Mouse (Mus musculus) C2C12 (cell line): Measurements from ENCODE around the gene Map3k7. TPM values are rescaled to one million over a fixed set of nuclear protein-coding genes. Genes with fewer than 3 reads are reported as not detected.

ENCODE experiments used
- H3K27me3 ChIP-seq: one replicate; pipeline ENCODE4 v1.6.1; 2011; ENCODE audit not compliant: control insufficient read depth, insufficient read depth, insufficient read length
- H3K36me3 ChIP-seq: one replicate; pipeline ENCODE4 v1.6.1; 2011; ENCODE audit not compliant: control insufficient read depth, insufficient read depth
- H3K4me3 ChIP-seq: one replicate; pipeline ENCODE4 v1.5.1; 2011; ENCODE audit warnings: mild to moderate bottlenecking, control low read depth; ENCODE audit not compliant: poor library complexity, insufficient read depth, severe bottlenecking
- H3K79me2 ChIP-seq: one replicate; pipeline ENCODE4 v1.6.1; 2011; ENCODE audit not compliant: control insufficient read depth, insufficient read depth
- H3K79me3 ChIP-seq: one replicate; pipeline ENCODE4 v1.6.1; 2011; ENCODE audit warnings: low read depth, control low read depth
- H3ac ChIP-seq: one replicate; pipeline ENCODE3; 2011; ENCODE audit warnings: low read depth; ENCODE audit not compliant: control insufficient read depth, insufficient read length
- CEBPB ChIP-seq: IDR thresholded peaks from one replicate; pipeline ENCODE4 v1.6.1; 2011; ENCODE audit warnings: low read depth, mild to moderate bottlenecking, control low read depth, moderate library complexity
- CTCF ChIP-seq: IDR thresholded peaks from one replicate; pipeline ENCODE4 v1.5.1; 2011; ENCODE audit not compliant: control insufficient read depth, insufficient read depth, insufficient read length
- FOSL1 ChIP-seq: IDR thresholded peaks from one replicate; pipeline ENCODE4 v1.8.0; 2011; ENCODE audit warnings: mild to moderate bottlenecking, low read length; ENCODE audit not compliant: poor library complexity, insufficient read depth, severe bottlenecking
- MAX ChIP-seq: IDR thresholded peaks from one replicate; pipeline ENCODE4 v1.6.1; 2011; ENCODE audit warnings: mild to moderate bottlenecking, control low read depth
- MYOD1 ChIP-seq: IDR thresholded peaks from one replicate; pipeline ENCODE4 v1.6.1; 2011; ENCODE audit warnings: low read depth; ENCODE audit not compliant: control insufficient read depth, insufficient read length
- MYOG ChIP-seq: IDR thresholded peaks from one replicate; pipeline ENCODE4 v1.6.1; 2011; ENCODE audit not compliant: control insufficient read depth, insufficient read length; ENCODE audit errors: extremely low read depth
- USF1 ChIP-seq: IDR thresholded peaks from one replicate; pipeline ENCODE4 v1.6.1; 2011; ENCODE audit warnings: low read depth, mild to moderate bottlenecking, control low read depth, moderate library complexity
- polyA plus RNA-seq: library from polyadenylated mRNA; unstranded; fragments of >200 nt; fragmentation: generic; extraction: Trizol; gene quantifications from one replicate; pipeline ENCODE4 v1.2.1, GENCODE M21; 2012; ENCODE audit warnings: missing spikeins

Gene Map3k7
- polyA plus RNA-seq, 1 experiment: 17.8 TPM

- no peaks in the 10 kb centered on the region for H3K36me3 ChIP-seq
- no peaks in the 10 kb centered on the region for H3K79me2 ChIP-seq
- no peak overlapping the region for H3K4me3 ChIP-seq
- H3ac ChIP-seq: no peak overlapping the region
- TF ChIP-seq CEBPB: no peak
- TF ChIP-seq CTCF: no peak
- no peak for TF ChIP-seq MAX
- TF ChIP-seq MYOD1: no peak
- no peak for TF ChIP-seq USF1
- TF ChIP-seq FOSL1: no peak
- TF ChIP-seq MYOG: no peak
- no peaks in the 10 kb centered on the region for H3K79me3 ChIP-seq
- H3K27me3 ChIP-seq: no peaks in the 10 kb centered on the region
Observed at GRCm38 (mm10) chr4:31924301-31925185, 39.4 kb upstream of the Map3k7 start.

GRCm38 (mm10) chr4:31933171-31933570 lies 30.7 kb upstream of the Map3k7 start:
- H3K79me2 ChIP-seq: no peaks in the 10 kb centered on the region
- H3K27me3 ChIP-seq: no peaks in the 10 kb centered on the region
- H3K4me3 ChIP-seq: no peak overlapping the region
- no peak overlapping the region for H3ac ChIP-seq
- no peaks in the 10 kb centered on the region for H3K36me3 ChIP-seq
- no peak for TF ChIP-seq FOSL1
- TF ChIP-seq USF1: no peak
- TF ChIP-seq MYOD1: no peak
- no peak for TF ChIP-seq MAX
- no peak for TF ChIP-seq CEBPB
- no peak for TF ChIP-seq CTCF
- no peak for TF ChIP-seq MYOG
- no peaks in the 10 kb centered on the region for H3K79me3 ChIP-seq

GRCm38 (mm10) chr4:31935831-31936306 lies 28.0 kb upstream of the Map3k7 start:
- no peak overlapping the region for H3K4me3 ChIP-seq
- TF ChIP-seq MYOD1 (no peak), MAX (no peak), MYOG (no peak), CEBPB (no peak), FOSL1 (no peak), USF1 (no peak)
- no peaks in the 10 kb centered on the region for H3K36me3 ChIP-seq
- no peaks in the 10 kb centered on the region for H3K79me2 ChIP-seq
- no peak overlapping the region for H3ac ChIP-seq
- H3K27me3 ChIP-seq: no peaks in the 10 kb centered on the region
- no peaks in the 10 kb centered on the region for H3K79me3 ChIP-seq

- H3K4me3 ChIP-seq: no peak overlapping the region
- H3ac ChIP-seq: no peak overlapping the region
- H3K79me3 ChIP-seq: no peaks in the 10 kb centered on the region
- no peaks in the 10 kb centered on the region for H3K27me3 ChIP-seq
- TF ChIP-seq MYOD1 (no peak), FOSL1 (no peak), CTCF (no peak), MYOG (no peak), USF1 (no peak), MAX (no peak), CEBPB (no peak)
- H3K36me3 ChIP-seq: no peaks in the 10 kb centered on the region
- H3K79me2 ChIP-seq: no peaks in the 10 kb centered on the region
Observed at GRCm38 (mm10) chr4:31936358-31936757, 27.5 kb upstream of the Map3k7 start.

- Histone ChIP-seq H3K79me3 (no peaks in the 10 kb centered on the region), H3K36me3 (no peaks in the 10 kb centered on the region), H3ac (no peak overlapping the region), H3K79me2 (no peaks in the 10 kb centered on the region), H3K4me3 (no peak overlapping the region), H3K27me3 (no peaks in the 10 kb centered on the region)
- no peak for TF ChIP-seq MAX
Observed at GRCm38 (mm10) chr4:31936911-31937375, 27.0 kb upstream of the Map3k7 start.
